Mouse (Mus musculus) CH12.LX (cell line): ENCODE results near the gene Epas1. TPM values are rescaled to one million over a fixed set of nuclear protein-coding genes. Genes with fewer than 3 reads are reported as not detected.

Experiments used
- DNase-seq: peaks from one replicate; pipeline ENCODE4 v3.0.0-alpha.2; 2013; ENCODE audit errors: extremely low read depth
- H3K27ac ChIP-seq: 2 replicates; pipeline ENCODE4 v1.5.1; 2012; ENCODE audit warnings: low read depth, mild to moderate bottlenecking, control low read depth, moderate library complexity; ENCODE audit not compliant: insufficient read depth
- H3K27me3 ChIP-seq: replicated peaks from 2 replicates; pipeline ENCODE3; 2012; ENCODE audit warnings: inconsistent platforms
- H3K36me3 ChIP-seq, 2 experiments: replicated peaks in 1 of 2; 2 replicates each; pipeline versions ENCODE3 to v1.6.1; 2012; ENCODE audit warnings: inconsistent platforms in 1 of 2, low read length in 1 of 2, mild to moderate bottlenecking in 1 of 2, mixed read lengths in 1 of 2, moderate library complexity in 1 of 2; ENCODE audit not compliant: control insufficient read depth in 1 of 2, insufficient read depth in 1 of 2
- H3K4me1 ChIP-seq, 2 experiments: 2 replicates each; pipeline ENCODE4 v1.6.1; 2012; ENCODE audit warnings: inconsistent platforms in 1 of 2, moderate library complexity in 1 of 2; ENCODE audit not compliant: insufficient read depth in 2 of 2, control insufficient read depth in 1 of 2
- H3K4me2 ChIP-seq: 2 replicates; pipeline ENCODE4 v1.6.1; 2012; ENCODE audit warnings: low read depth, mild to moderate bottlenecking, control low read depth; ENCODE audit not compliant: poor library complexity, insufficient read depth, severe bottlenecking
- H3K4me3 ChIP-seq, 3 experiments: fragments of 150-350 bp in 1 of 3; sonication (generic) in 1 of 3; replicated peaks in 1 of 3; 2 replicates each; pipeline versions ENCODE3 to v1.5.1; 2011 to 2012; ENCODE audit warnings: low read depth in 2 of 3, low read length in 2 of 3, mild to moderate bottlenecking in 2 of 3, moderate library complexity in 2 of 3, control low read depth in 1 of 3, improper control_type of control experiment in 1 of 3, inconsistent platforms in 1 of 3, mixed read lengths in 1 of 3; ENCODE audit not compliant: poor library complexity in 1 of 3
- H3K79me2 ChIP-seq: replicated peaks from 2 replicates; pipeline ENCODE4 v1.6.1; 2012; ENCODE audit warnings: mild to moderate bottlenecking, moderate library complexity; ENCODE audit not compliant: control insufficient read depth, poor library complexity, insufficient read depth, severe bottlenecking; ENCODE audit errors: extremely low read depth
- H3K9ac ChIP-seq: 2 replicates; pipeline ENCODE4 v1.6.1; 2012; ENCODE audit warnings: low read depth, mild to moderate bottlenecking, control low read depth, moderate library complexity; ENCODE audit not compliant: insufficient read depth
- H3K9me3 ChIP-seq: replicated peaks from 2 replicates; pipeline ENCODE3; 2012; ENCODE audit warnings: low read length, inconsistent platforms, mixed read lengths
- CHD1 ChIP-seq: IDR thresholded peaks from 2 replicates; pipeline ENCODE4 v1.6.1; 2012; ENCODE audit warnings: low read depth, low read length, improper control_type of control experiment, inconsistent platforms
- CTCF ChIP-seq, 2 experiments: IDR thresholded peaks in 1 of 2; conservative IDR thresholded peaks in 1 of 2; 2 replicates each; pipeline ENCODE4 v1.5.1; 2011 to 2012; ENCODE audit warnings: low read depth in 2 of 2, low read length in 2 of 2, improper control_type of control experiment in 1 of 2, inconsistent platforms in 1 of 2, mild to moderate bottlenecking in 1 of 2, moderate library complexity in 1 of 2
- E2F4 ChIP-seq: IDR thresholded peaks from 2 replicates; pipeline ENCODE4 v1.6.1; 2011; ENCODE audit warnings: low read depth, low read length, improper control_type of control experiment; ENCODE audit not compliant: insufficient replicate concordance
- ELF1 ChIP-seq: IDR thresholded peaks from 2 replicates; pipeline ENCODE4 v1.6.1; 2014; ENCODE audit warnings: low read depth, mild to moderate bottlenecking, inconsistent platforms, low read length, improper control_type of control experiment
- ETS1 ChIP-seq: conservative IDR thresholded peaks from 2 replicates; pipeline ENCODE4 v1.6.1; 2012; ENCODE audit warnings: low read depth, mild to moderate bottlenecking, inconsistent platforms, low read length, improper control_type of control experiment, moderate library complexity
- GABPA ChIP-seq: IDR thresholded peaks from 2 replicates; pipeline ENCODE4 v1.6.1; 2012; ENCODE audit warnings: low read depth, low read length, improper control_type of control experiment, inconsistent platforms; ENCODE audit not compliant: insufficient replicate concordance
- HCFC1 ChIP-seq: IDR thresholded peaks from 2 replicates; pipeline ENCODE4 v1.6.1; 2012; ENCODE audit warnings: low read depth, mild to moderate bottlenecking, inconsistent platforms, low read length, improper control_type of control experiment
- JUN ChIP-seq: IDR thresholded peaks from 2 replicates; pipeline ENCODE4 v1.6.1; 2011; ENCODE audit warnings: low read depth, mild to moderate bottlenecking, low read length, improper control_type of control experiment, moderate library complexity; ENCODE audit not compliant: insufficient read depth
- JUND ChIP-seq: conservative IDR thresholded peaks from 2 replicates; pipeline ENCODE4 v1.6.1; 2011; ENCODE audit warnings: low read depth, low read length, improper control_type of control experiment
- KAT2A ChIP-seq: IDR thresholded peaks from 2 replicates; pipeline ENCODE4 v1.6.1; 2012; ENCODE audit warnings: low read length, improper control_type of control experiment, inconsistent platforms; ENCODE audit not compliant: insufficient replicate concordance
- MAFK ChIP-seq: IDR thresholded peaks from 2 replicates; pipeline ENCODE4 v1.6.1; 2011; ENCODE audit warnings: low read length, improper control_type of control experiment; ENCODE audit not compliant: insufficient replicate concordance
- MAZ ChIP-seq: IDR thresholded peaks from 2 replicates; pipeline ENCODE4 v1.6.1; 2012; ENCODE audit warnings: low read depth, mild to moderate bottlenecking, inconsistent platforms, low read length, improper control_type of control experiment, moderate library complexity
- MXI1 ChIP-seq: IDR thresholded peaks from 2 replicates; pipeline ENCODE4 v1.6.1; 2011; ENCODE audit warnings: mild to moderate bottlenecking, low read depth, low read length, improper control_type of control experiment
- NELFE ChIP-seq: IDR thresholded peaks from 2 replicates; pipeline ENCODE4 v1.6.1; 2011; ENCODE audit warnings: low read depth, low read length, improper control_type of control experiment
- POLR2A ChIP-seq: IDR thresholded peaks from 2 replicates; pipeline ENCODE4 v1.6.1; 2011; ENCODE audit warnings: low read depth, mild to moderate bottlenecking, improper control_type of control experiment, low read length
- POLR2AphosphoS2 ChIP-seq: IDR thresholded peaks from 2 replicates; pipeline ENCODE4 v1.6.1; 2011; ENCODE audit warnings: low read depth, low read length, improper control_type of control experiment
- RAD21 ChIP-seq: IDR thresholded peaks from 2 replicates; pipeline ENCODE4 v1.6.1; 2011; ENCODE audit warnings: low read depth, mild to moderate bottlenecking, low read length, improper control_type of control experiment, moderate library complexity
- SMC3 ChIP-seq: IDR thresholded peaks from 2 replicates; pipeline ENCODE4 v1.6.1; 2011; ENCODE audit warnings: low read depth, low read length, improper control_type of control experiment
- TCF12 ChIP-seq: IDR thresholded peaks from 2 replicates; pipeline ENCODE4 v1.6.1; 2014; ENCODE audit warnings: low read depth, mild to moderate bottlenecking, inconsistent platforms, low read length, improper control_type of control experiment
- UBTF ChIP-seq: IDR thresholded peaks from 2 replicates; pipeline ENCODE4 v1.6.1; 2012; ENCODE audit warnings: low read depth, mild to moderate bottlenecking, inconsistent platforms, low read length, improper control_type of control experiment, moderate library complexity
- USF1 ChIP-seq: IDR thresholded peaks from 2 replicates; pipeline ENCODE4 v1.6.1; 2014; ENCODE audit warnings: low read depth, mild to moderate bottlenecking, inconsistent platforms, low read length, improper control_type of control experiment
- USF2 ChIP-seq: conservative IDR thresholded peaks from 2 replicates; pipeline ENCODE4 v1.6.1; 2011; ENCODE audit warnings: low read depth, low read length, improper control_type of control experiment
- dilution Hi-C: fragments of 300-500 bp; cut with MboI; formaldehyde crosslinking; loops from 2 replicates; pipeline ENCODE4 v1.14.3; 2020; ENCODE audit warnings: low sequenced_read_pairs; ENCODE audit not compliant: extremely low pct_unique_long_range_greater_than_20kb, extremely low pct_ligation_motif_present
- in situ Hi-C: fragments of 300-500 bp; cut with MboI; formaldehyde crosslinking; loops from 3 replicates; pipeline ENCODE4 v1.14.3; 2019; ENCODE audit warnings: low sequenced_read_pairs, low pct_ligation_motif_present, low pct_unique_long_range_greater_than_20kb, mixed read lengths
- polyA plus RNA-seq: library from polyadenylated mRNA; unstranded; fragments of >175 nt; gene quantifications from 2 replicates; pipeline ENCODE4 v1.2.1, GENCODE M21; 2012; ENCODE audit warnings: low read depth; ENCODE audit not compliant: insufficient read length
- total RNA-seq, 2 experiments: library from RNA; depleted of rRNA; stranded (reverse); fragments of 300-350 nt in 1 of 2; fragments of >200 nt in 1 of 2; gene quantifications; 2 replicates each; pipeline ENCODE4 v1.2.3; 2012 to 2014

Epas1 gene
- total and polyA plus RNA-seq, 3 experiments, result 0.08 to 0.14 (median 0.11) TPM

- no peak for TF ChIP-seq KAT2A
- TF ChIP-seq ETS1, result no peak
- 0 out of 2 replicates have a peak, but pooled peaks have one; percentile 0 for TF ChIP-seq TCF12
- no peak for DNase-seq
- no peak overlapping the region for H3K4me3 ChIP-seq
- no peaks in the 10 kb centered on the region for H3K36me3 ChIP-seq
- H3K9ac ChIP-seq, result no peak overlapping the region
- peaks cover 28 to 45% of the 10 kb centered on the region in 2 experiments for H3K4me1 ChIP-seq
- H3K27ac ChIP-seq, result no peak overlapping the region
- dilution Hi-C loops, result no loop called here
- in situ Hi-C loops, result no loop called here
- no peak overlapping the region for H3K4me2 ChIP-seq
- H3K9me3 ChIP-seq, result no peaks in the 10 kb centered on the region
- H3K79me2 ChIP-seq, result no peaks in the 10 kb centered on the region
- no peaks in the 10 kb centered on the region for H3K27me3 ChIP-seq
Observed at GRCm38 (mm10) chr17:86706467-86706866, 47.0 kb upstream of the Epas1 start.

- Histone ChIP-seq H3K79me2 (no peaks in the 10 kb centered on the region), H3K36me3 (no peaks in the 10 kb centered on the region), H3K27ac (peak overlapping the region; percentile 70), H3K9ac (peak overlapping the region; percentile 62), H3K4me2 (peak overlapping the region; percentile 69), H3K27me3 (no peaks in the 10 kb centered on the region), H3K9me3 (no peaks in the 10 kb centered on the region), H3K4me3 (peak overlapping the region in 2 of 3 experiments; percentile 13 to 27), H3K4me1 (peaks cover 25 to 37% of the 10 kb centered on the region in 2 experiments)
- DNase-seq, result peak; percentile 26
- dilution Hi-C loops, result no loop called here
- TF ChIP-seq E2F4 (no peak), HCFC1 (peak; percentile 26; the same call in 1 of the 2 replicates), ELF1 (0 out of 2 replicates have a peak, but pooled peaks have one; percentile 20), MAZ (0 out of 2 replicates have a peak, but pooled peaks have one; percentile 64), SMC3 (no peak), NELFE (0 out of 2 replicates have a peak, but pooled peaks have one; percentile 0), GABPA (0 out of 2 replicates have a peak, but pooled peaks have one; percentile 22), ETS1 (peak; percentile 54)
- in situ Hi-C loops, result no loop called here
Observed at GRCm38 (mm10) chr17:86709803-86710202, 43.7 kb upstream of the Epas1 start.

GRCm38 (mm10) chr17:86710379-86710778 is 43.1 kb upstream of the Epas1 start:
- dilution Hi-C loops, result no loop called here
- Histone ChIP-seq H3K9ac (no peak overlapping the region), H3K9me3 (no peaks in the 10 kb centered on the region), H3K27ac (no peak overlapping the region), H3K36me3 (no peaks in the 10 kb centered on the region), H3K4me3 (no peak overlapping the region), H3K79me2 (no peaks in the 10 kb centered on the region), H3K27me3 (no peaks in the 10 kb centered on the region), H3K4me2 (no peak overlapping the region), H3K4me1 (peaks cover 25 to 31% of the 10 kb centered on the region in 2 experiments)
- in situ Hi-C loops, result no loop called here
- no peak for DNase-seq
- no peak for TF ChIP-seq UBTF
- no peak for TF ChIP-seq ETS1
- TF ChIP-seq USF2, result no peak
- no peak for TF ChIP-seq CTCF (conservative IDR thresholded peaks at IDR 0.05 in 1 of 2, IDR thresholded peaks at IDR 0.05 in 1 of 2; ENCODE audit: low read depth in 2 of 2, low read length in 2 of 2)
- no peak for TF ChIP-seq USF1
- no peak for TF ChIP-seq POLR2A
- no peak for TF ChIP-seq MAFK
- TF ChIP-seq JUND, result no peak
- no peak for TF ChIP-seq MAZ
- TF ChIP-seq RAD21, result no peak
- TF ChIP-seq CHD1, result no peak
- TF ChIP-seq MXI1, result no peak
- TF ChIP-seq KAT2A, result no peak
- TF ChIP-seq TCF12, result no peak
- no peak for TF ChIP-seq POLR2AphosphoS2
- no peak for TF ChIP-seq JUN
